Mouse (Mus musculus) liver, embryonic 14.5 days (tissue): ENCODE measurements at regions not wholly inside any gene's neighbourhood (a gene's known extent, or its start where the extent isn't known, plus 50 kb on each side); places are given as distances from the start of the nearest gene placed in this dataset.

Source experiments
- CTCF ChIP-seq: IDR thresholded peaks from 2 replicates; pipeline ENCODE4 v1.5.1; 2016; ENCODE audit warnings: antibody characterized with exemption, low read depth, control low read depth
- EP300 ChIP-seq: IDR thresholded peaks from 2 replicates; pipeline ENCODE4 v1.6.1; 2016; ENCODE audit warnings: antibody characterized with exemption, low read depth

DNA sequence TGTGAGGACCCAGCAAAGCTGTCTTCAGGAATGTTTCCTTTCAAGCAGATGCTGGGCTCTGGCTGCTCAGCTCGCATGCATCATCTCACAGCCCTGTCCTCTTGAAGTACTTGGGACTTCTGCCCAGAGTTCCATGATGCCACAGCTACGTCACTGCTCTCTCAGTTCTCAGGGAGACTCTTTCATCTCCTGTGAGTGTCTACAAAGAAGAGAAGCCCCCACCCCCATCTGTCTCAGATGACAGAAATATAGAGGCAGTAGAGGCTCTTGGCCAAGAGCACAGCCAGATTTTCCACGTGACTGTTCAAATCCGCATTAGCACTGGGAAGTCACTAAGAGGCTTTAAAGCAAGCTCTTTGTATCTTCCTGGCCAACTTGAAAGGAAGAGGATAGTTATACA lies 262.1 kb upstream of the Msx2 start:
- no peak for TF ChIP-seq CTCF
- TF ChIP-seq EP300 = no peak
